Mouse (Mus musculus): ENCODE data around the gene Hoxa2.

DNA sequence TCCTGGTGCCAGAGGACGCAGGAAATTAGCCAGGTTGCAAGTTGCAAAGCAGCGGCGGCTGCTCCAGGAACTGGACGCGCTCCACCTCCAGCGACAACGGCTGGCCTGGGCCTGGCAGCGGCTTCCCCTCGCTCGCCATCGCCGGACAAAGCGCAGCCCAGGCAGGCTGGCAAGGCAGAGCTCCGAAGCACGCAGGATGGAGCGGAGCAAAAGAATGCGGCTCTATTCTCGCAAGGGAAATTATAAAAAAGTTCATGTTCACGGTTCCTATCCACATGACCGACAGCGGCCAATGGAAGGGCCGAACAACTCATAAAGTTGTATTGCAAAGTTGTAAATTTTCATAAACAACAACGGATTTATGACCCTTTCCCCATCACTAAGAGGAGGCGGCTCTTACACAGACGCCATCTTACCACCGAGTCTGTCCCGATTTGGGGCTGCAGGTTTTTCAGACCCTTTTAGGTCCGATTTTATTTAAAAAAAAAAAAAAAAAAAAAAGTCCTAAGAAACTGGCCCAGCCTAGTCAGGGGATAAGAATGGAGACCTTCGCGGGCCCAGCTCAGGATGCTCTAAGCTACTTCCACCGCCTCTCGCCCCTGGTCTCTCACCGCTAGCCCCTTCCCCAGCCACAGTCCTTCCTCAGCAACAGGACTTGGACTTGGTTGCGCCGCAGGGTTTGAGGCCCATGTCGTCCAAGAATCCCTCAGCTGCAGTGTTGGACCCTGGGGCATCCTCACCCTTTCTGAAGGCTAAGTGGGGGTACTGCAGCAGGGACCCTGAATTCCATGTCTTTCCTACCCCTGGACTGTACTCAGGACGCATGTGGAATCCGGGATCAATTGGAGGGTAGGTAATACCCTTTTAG, 48.7 kb upstream of the Hoxa2 start, which contains the start of the genes Hoxa3 and Gm28308:
- TF ChIP-seq CTCF (IDR thresholded peaks at IDR 0.05; ENCODE audit: borderline replicate concordance, extremely low read depth, insufficient read depth, insufficient read length) (no peak), POLR2A (IDR thresholded peaks at IDR 0.05; ENCODE audit: borderline replicate concordance, extremely low read depth, insufficient read depth, insufficient read length, poor library complexity, severe bottlenecking) (no peak)
